Mouse (Mus musculus): ENCODE data around the gene Evi2a. TPM values are rescaled to one million over a fixed set of nuclear protein-coding genes. Genes with fewer than 3 reads are reported as not detected.

Gene Evi2a
- polyA plus RNA-seq, 1 experiment from 2014 or later: 3.1 TPM

- no peak overlapping the region for H3K9ac ChIP-seq
- H3K4me3 ChIP-seq (replicated peaks): no peak overlapping the region
- ATAC-seq (replicated peaks; ENCODE audit: low FRiP score): no peak
- H3K36me3 ChIP-seq: peaks cover 16% of the 10 kb centered on the region
- H3K4me2 ChIP-seq: no peak overlapping the region
- no peaks in the 10 kb centered on the region for H3K9me3 ChIP-seq (replicated peaks)
- no peaks in the 10 kb centered on the region for H3K27me3 ChIP-seq
- WGBS: 79% methylated on average over 10 of the region's 10 CpGs
- no peak overlapping the region for H3K27ac ChIP-seq
- H3K4me1 ChIP-seq: no peaks in the 10 kb centered on the region
Measured at GRCm38 (mm10) chr11:79494976-79495800, 35.2 kb downstream of the Evi2a start.

- H3K27ac ChIP-seq: no peak overlapping the region
- H3K9me3 ChIP-seq (replicated peaks): no peaks in the 10 kb centered on the region
- no peak overlapping the region for H3K4me2 ChIP-seq
- no peak overlapping the region for H3K9ac ChIP-seq
- H3K36me3 ChIP-seq: peaks cover 20% of the 10 kb centered on the region
- ATAC-seq (replicated peaks; ENCODE audit: low FRiP score): no peak
- no peak overlapping the region for H3K4me3 ChIP-seq (replicated peaks)
- H3K4me1 ChIP-seq: no peaks in the 10 kb centered on the region
- H3K27me3 ChIP-seq: no peaks in the 10 kb centered on the region
Measured at GRCm38 (mm10) chr11:79484721-79485120, 45.7 kb downstream of the Evi2a start.

- H3K4me3 ChIP-seq (replicated peaks): no peak overlapping the region
- H3K9me3 ChIP-seq (replicated peaks): no peaks in the 10 kb centered on the region
- H3K4me1 ChIP-seq: no peaks in the 10 kb centered on the region
- H3K9ac ChIP-seq: no peak overlapping the region
- 69% methylated on average over 7 of the region's 7 CpGs for WGBS
- no peaks in the 10 kb centered on the region for H3K27me3 ChIP-seq
- H3K36me3 ChIP-seq: peaks cover 25% of the 10 kb centered on the region
- no peak overlapping the region for H3K27ac ChIP-seq
- no peak for ATAC-seq (replicated peaks; ENCODE audit: low FRiP score)
- no peak overlapping the region for H3K4me2 ChIP-seq
Measured at GRCm38 (mm10) chr11:79483876-79484528, 46.4 kb downstream of the Evi2a start.

GRCm38 (mm10) chr11:79483392-79483791 is 47.0 kb downstream of the Evi2a start:
- no peaks in the 10 kb centered on the region for H3K9me3 ChIP-seq (replicated peaks)
- WGBS: 95% methylated on average over 6 of the region's 6 CpGs
- no peak overlapping the region for H3K4me2 ChIP-seq
- H3K9ac ChIP-seq: no peak overlapping the region
- ATAC-seq (replicated peaks; ENCODE audit: low FRiP score): no peak
- H3K36me3 ChIP-seq: peaks cover 29% of the 10 kb centered on the region
- H3K27ac ChIP-seq: no peak overlapping the region
- no peaks in the 10 kb centered on the region for H3K27me3 ChIP-seq
- no peaks in the 10 kb centered on the region for H3K4me1 ChIP-seq
- no peak overlapping the region for H3K4me3 ChIP-seq (replicated peaks)

Other genes starting within 250 kb of the Evi2a start
- gene Gm9964, start 233.7 kb downstream of the Evi2a start, polyA plus RNA-seq (2015; fragmentation: Nextera tagmentation; extraction: Ambion mirVana): not detected in 2 replicates
- gene Nf1, start 190.9 kb downstream of the Evi2a start, polyA plus RNA-seq (2015; fragmentation: Nextera tagmentation; extraction: Ambion mirVana): 8.9 and 9.0 TPM in 2 replicates
- 0.35 and 0.42 TPM in 2 replicates for gene Omg, start 26.5 kb downstream of the Evi2a start, polyA plus RNA-seq (2015; fragmentation: Nextera tagmentation; extraction: Ambion mirVana)
- 0.73 and 1.2 TPM in 2 replicates for gene Evi2b, start 6.8 kb downstream of the Evi2a start, polyA plus RNA-seq (2015; fragmentation: Nextera tagmentation; extraction: Ambion mirVana)
- gene Evi2, start within 50 bp of the Evi2a start, polyA plus RNA-seq (2015; fragmentation: Nextera tagmentation; extraction: Ambion mirVana): 0.73 and 0.78 TPM in 2 replicates
- gene Rab11fip4, start 60.6 kb upstream of the Evi2a start, polyA plus RNA-seq (2015; fragmentation: Nextera tagmentation; extraction: Ambion mirVana): 9.6 and 9.7 TPM in 2 replicates

Data from kidney, embryonic 15.5 days (tissue).